In genomic region chr7:83884021-83884658, GRCm38 (mm10) we compare ENCODE assay signal across 8 mouse cellular contexts. TPM values are rescaled to one million over a fixed set of nuclear protein-coding genes. Genes with fewer than 3 reads are reported as not detected.
DNase-seq lines count a peak whose midpoint lies in the region; ATAC-seq and TF ChIP-seq lines count a peak whose summit lies in the region.

Tlnrd1 (minus strand) TSS chr7:83884305.
Mesd (plus strand) TSS chr7:83884466.

- DNase-seq in MEL (ENCODE audit: low read depth, low spot score) = peak; percentile 94
- peak; percentile 91 to 94 for DNase-seq in cerebellum, adult 2 months
- DNase-seq in forelimb bud, embryonic 11.5 days (ENCODE audit: low read depth, low spot score) = peak; percentile 92
- DNase-seq in layer of hippocampus, adult 9-11 months = peak; percentile 90
- DNase-seq in lung, postnatal 0 days (ENCODE audit: low spot score) = peak; percentile 98
- DNase-seq in ovary, postnatal 14 days (ENCODE audit: low spot score) = peak; percentile 82
- DNase-seq in thymus, postnatal 14 days = peak; percentile 86

- TF ChIP-seq EP300 in MEL (IDR thresholded peaks at IDR 0.05; ENCODE audit: low read depth in 1 of 2, low read length in 2 of 2) = peak in 1 of 2 experiments; percentile 3; a peak in 2 of 4 replicates
- no peak; the same call in 1 of the 2 replicates for TF ChIP-seq EP300 in lung, postnatal 0 days (IDR thresholded peaks at IDR 0.05)

- peak within 1 kb of the TSS; percentile 94 for H3K4me2 ChIP-seq in lung, postnatal 0 days (replicated peaks; ENCODE audit: low read depth, low read length)

- under 1% methylated on average over 69 of the region's 69 CpGs for WGBS in cerebellum, adult 2 months
- WGBS in lung, postnatal 0 days = 0% methylated on average over 55 of the region's 69 CpGs

- H3K36me3 ChIP-seq in MEL (ENCODE audit: control insufficient read depth in 1 of 2, insufficient read depth in 2 of 2, low read length in 2 of 2) = peaks cover 0 to 37% of the 10 kb centered on the region in 2 experiments; a peak in 2 of 4 replicates
- H3K36me3 ChIP-seq in lung, postnatal 0 days (ENCODE audit: insufficient read depth, low read length) = no peaks in the 10 kb centered on the region

- peak within 1 kb of the TSS; percentile 83 to 93 for H3K4me3 ChIP-seq in MEL (ENCODE audit: control insufficient read depth in 1 of 2, insufficient read depth in 1 of 2, low read depth in 2 of 2, low read length in 2 of 2)
- peak within 1 kb of the TSS; percentile 80 for H3K4me3 ChIP-seq in cerebellum, adult 2 months (replicated peaks; ENCODE audit: insufficient read depth, low read depth, low read length)
- H3K4me3 ChIP-seq in lung, postnatal 0 days (ENCODE audit: low read depth, low read length) = peak within 1 kb of the TSS; percentile 67

- H3K79me2 ChIP-seq in MEL (ENCODE audit: control insufficient read depth, insufficient read depth, low read length, poor library complexity) = peaks cover 28% of the 10 kb centered on the region

- peaks cover 7 to 24% of the 10 kb centered on the region in 2 experiments for H3K4me1 ChIP-seq in MEL (ENCODE audit: control insufficient read depth in 1 of 2, insufficient read depth in 2 of 2, low read length in 2 of 2)
- H3K4me1 ChIP-seq in cerebellum, adult 2 months (ENCODE audit: control insufficient read depth, insufficient read depth, low read length) = peaks cover 9% of the 10 kb centered on the region; the same call in 1 of the 2 replicates
- peaks cover 15% of the 10 kb centered on the region for H3K4me1 ChIP-seq in lung, postnatal 0 days (ENCODE audit: insufficient read depth, low read depth, low read length)

- no peak for TF ChIP-seq CTCF in MEL (IDR thresholded peaks at IDR 0.05 in 2 of 3, conservative IDR thresholded peaks at IDR 0.05 in 1 of 3; ENCODE audit: control insufficient read depth in 1 of 3, insufficient read depth in 1 of 3, low read depth in 2 of 3, low read length in 3 of 3, poor library complexity in 1 of 3, severe bottlenecking in 1 of 3)
- no peak for TF ChIP-seq CTCF in cerebellum, adult 2 months (IDR thresholded peaks at IDR 0.05; ENCODE audit: borderline replicate concordance, insufficient read depth, low read depth, low read length)
- TF ChIP-seq CTCF in lung, postnatal 0 days (IDR thresholded peaks at IDR 0.05) = peak; percentile 38

- peak within 1 kb of the TSS; percentile 98 for H3K27ac ChIP-seq in MEL (ENCODE audit: control insufficient read depth, low read depth, low read length)
- peak within 1 kb of the TSS; percentile 97 for H3K27ac ChIP-seq in cerebellum, adult 2 months (ENCODE audit: insufficient read depth, low read length)
- peak within 1 kb of the TSS; percentile 98 for H3K27ac ChIP-seq in lung, postnatal 0 days (ENCODE audit: low read length)

- peak; percentile 68 to 73 for ATAC-seq in hematopoietic stem cell, adult 5-6 weeks (replicated peaks in 1 of 2; ENCODE audit: insufficient read depth in 1 of 2, low FRiP score in 2 of 2, low TSS enrichment in 1 of 2, low read depth in 1 of 2, poor library complexity in 2 of 2, severe bottlenecking in 2 of 2)
- peak; percentile 77 for ATAC-seq in lung, postnatal 0 days

- H3K27me3 ChIP-seq in MEL (ENCODE audit: control insufficient read depth in 1 of 2, insufficient read depth in 2 of 2, low read length in 2 of 2) = no peaks in the 10 kb centered on the region
- H3K27me3 ChIP-seq in cerebellum, adult 2 months (ENCODE audit: control insufficient read depth, insufficient read depth, low read length) = no peaks in the 10 kb centered on the region
- H3K27me3 ChIP-seq in lung, postnatal 0 days (replicated peaks; ENCODE audit: insufficient read depth, low read length) = no peaks in the 10 kb centered on the region

- peak within 1 kb of the TSS; percentile 97 for H3K9ac ChIP-seq in MEL (ENCODE audit: control insufficient read depth, low read depth, low read length, poor library complexity, severe bottlenecking)
- H3K9ac ChIP-seq in lung, postnatal 0 days (replicated peaks; ENCODE audit: low read depth) = peak within 1 kb of the TSS; percentile 70

- peak; percentile 77 to 88 for TF ChIP-seq POLR2A in MEL (IDR thresholded peaks at IDR 0.05; ENCODE audit: control insufficient read depth in 1 of 2, insufficient read depth in 1 of 2, low read depth in 1 of 2, low read length in 2 of 2, poor library complexity in 1 of 2)
- TF ChIP-seq POLR2A in cerebellum, adult 2 months (IDR thresholded peaks at IDR 0.05; ENCODE audit: borderline replicate concordance, insufficient read depth, low read length) = peak; percentile 81

- no peak for TF ChIP-seq RAD21 in MEL (IDR thresholded peaks at IDR 0.05; ENCODE audit: low read depth, low read length)

- H3K9me3 ChIP-seq in MEL (replicated peaks; ENCODE audit: insufficient read depth, low read length) = no peaks in the 10 kb centered on the region
- H3K9me3 ChIP-seq in lung, postnatal 0 days (ENCODE audit: low read length) = no peaks in the 10 kb centered on the region

TF ChIP-seq in MEL, 35 proteins besides CTCF, POLR2A, EP300 and RAD21:
- peak; percentile 68 for TF ChIP-seq NELFE (IDR thresholded peaks at IDR 0.05; ENCODE audit: low read depth, low read length)
- TF ChIP-seq HCFC1 (IDR thresholded peaks at IDR 0.05; ENCODE audit: low read depth, low read length) = peak; percentile 69
- no peak for TF ChIP-seq MYB (IDR thresholded peaks at IDR 0.05; ENCODE audit: low read depth, low read length)
- TF ChIP-seq ELF1 (IDR thresholded peaks at IDR 0.05; ENCODE audit: low read depth, low read length) = peak; percentile 88
- TF ChIP-seq TCF12 (IDR thresholded peaks at IDR 0.05; ENCODE audit: low read depth, low read length) = peak; percentile 5; the same call in 1 of the 2 replicates
- peak; percentile 48; the same call in 1 of the 2 replicates for TF ChIP-seq POLR2AphosphoS2 (IDR thresholded peaks at IDR 0.05; ENCODE audit: low read length)
- TF ChIP-seq GATA1 (IDR thresholded peaks at IDR 0.05; ENCODE audit: low read depth, low read length) = no peak
- TF ChIP-seq ZMIZ1 (IDR thresholded peaks at IDR 0.05; ENCODE audit: low read depth, low read length) = peak; percentile 49; the same call in 1 of the 2 replicates
- TF ChIP-seq TBP (IDR thresholded peaks at IDR 0.05; ENCODE audit: low read depth, low read length) = peak; percentile 60; the same call in 1 of the 2 replicates
- TF ChIP-seq SIN3A (IDR thresholded peaks at IDR 0.05; ENCODE audit: low read length) = 0 out of 2 replicates have a peak, but pooled peaks have one; percentile 12
- TF ChIP-seq ETS1 (IDR thresholded peaks at IDR 0.05; ENCODE audit: low read depth, low read length) = peak; percentile 58
- peak; percentile 91 for TF ChIP-seq MAZ (IDR thresholded peaks at IDR 0.05; ENCODE audit: low read depth, low read length)
- 0 out of 2 replicates have a peak, but pooled peaks have one; percentile 39 for TF ChIP-seq CHD1 (IDR thresholded peaks at IDR 0.05; ENCODE audit: low read depth, low read length)
- no peak; the same call in 1 of the 2 replicates for TF ChIP-seq MAX (IDR thresholded peaks at IDR 0.05; ENCODE audit: low read length)
- no peak for TF ChIP-seq TAL1 (IDR thresholded peaks at IDR 0.05; ENCODE audit: low read length)
- no peak for TF ChIP-seq POLR2AphosphoS5 (IDR thresholded peaks at IDR 0.05; ENCODE audit: borderline replicate concordance, low read depth, low read length)
- TF ChIP-seq NRF1 (IDR thresholded peaks at IDR 0.05; ENCODE audit: insufficient read depth, low read depth, low read length, poor library complexity, severe bottlenecking) = peak; percentile 38; the same call in 1 of the 2 replicates

RNA-seq across cellular contexts. Expression of gene Tlnrd1, which starts in this region (rescaled TPM):
- total RNA-seq in MEL (2012; rRNA removed) = 7.5 and 8.8 TPM in 2 replicates
- 10 to 100 TPM in 1 of 2 experiments, not detected in 1; 18.0 TPM for polyA plus RNA-seq in MEL (2012; ENCODE audit: insufficient read depth in 1 of 2, insufficient read length in 2 of 2, low read depth in 1 of 2, low replicate concordance in 2 of 2, missing spikeins in 1 of 2)
- 23.4 and 25.2 TPM in 2 replicates for polyA plus RNA-seq in cerebellum, adult 2 months (2012; rRNA removed)
- total RNA-seq in hematopoietic stem cell, adult 5-6 weeks (2017) = 5.8 and 7.5 TPM in 2 replicates
- 18.9 and 22.5 TPM in 2 replicates for polyA plus RNA-seq in lung, postnatal 0 days (2015; fragmentation: Nextera tagmentation; extraction: Ambion mirVana)

RNA-seq across cellular contexts. Expression of gene Mesd, which starts in this region (rescaled TPM):
- 75.8 and 83.3 TPM in 2 replicates for total RNA-seq in MEL (2012; rRNA removed)
- 100 to 1,000 TPM in 1 of 2 experiments, 10 to 100 TPM in 1; 64.5 to 135 TPM for polyA plus RNA-seq in MEL (2012; ENCODE audit: insufficient read depth in 1 of 2, insufficient read length in 2 of 2, low read depth in 1 of 2, low replicate concordance in 2 of 2, missing spikeins in 1 of 2)
- 34.6 and 35.1 TPM in 2 replicates for polyA plus RNA-seq in cerebellum, adult 2 months (2012; rRNA removed)
- total RNA-seq in hematopoietic stem cell, adult 5-6 weeks (2017) = 51.6 and 63.2 TPM in 2 replicates
- polyA plus RNA-seq in lung, postnatal 0 days (2015; fragmentation: Nextera tagmentation; extraction: Ambion mirVana) = 97.9 and 104 TPM in 2 replicates

Comparison
In these comparisons a context has a peak if more than half of its experiments do, and no peak if none do; other contexts are left out.
1. Peak in every context shown above with its lines: DNase-seq, ATAC-seq, H3K4me3 ChIP-seq and H3K27ac ChIP-seq.